Mouse (Mus musculus) brain, embryonic 14.5 days (tissue): ENCODE measurements around the gene Gkn1.
A peak's percentile ranks its signal among the peaks of the same experiment; 100 is the strongest.

Experiments used
- CTCF ChIP-seq: fragments of 200-500 bp; IDR thresholded peaks from 2 replicates; pipeline ENCODE4 v1.5.1; 2012; ENCODE audit warnings: inconsistent platforms, mild to moderate bottlenecking, moderate library complexity, borderline replicate concordance; ENCODE audit not compliant: insufficient read depth, insufficient read length; ENCODE audit errors: extremely low read depth
- POLR2A ChIP-seq: fragments of 200-500 bp; IDR thresholded peaks from 2 replicates; pipeline ENCODE4 v1.6.1; 2012; ENCODE audit warnings: mild to moderate bottlenecking, inconsistent platforms, borderline replicate concordance; ENCODE audit not compliant: poor library complexity, insufficient read depth, insufficient read length, severe bottlenecking; ENCODE audit errors: extremely low read depth

DNA sequence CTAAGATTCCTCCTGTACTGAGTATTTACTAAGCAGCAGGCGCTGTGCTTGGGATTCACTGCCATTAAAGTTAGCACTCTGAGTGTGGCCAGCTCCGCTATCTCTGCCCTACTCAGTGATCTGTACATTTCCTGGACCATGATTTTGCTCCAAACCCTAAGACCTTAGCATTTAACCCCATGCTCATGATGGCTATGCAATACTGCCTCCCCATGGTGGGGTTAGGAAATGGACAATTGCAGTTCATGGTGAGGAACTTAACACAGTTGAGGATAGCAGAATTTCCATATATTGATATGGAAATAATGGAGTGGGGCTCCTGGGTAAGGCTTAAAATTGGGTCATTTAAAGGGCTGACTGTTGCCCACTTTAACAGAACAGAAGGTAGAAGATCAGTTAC is 27.4 kb downstream of the Gkn1 start:
- TF ChIP-seq POLR2A (no peak), CTCF (peak; percentile 47; the same call in 1 of the 2 replicates)
